Mouse (Mus musculus) limb, embryonic 13.5 days (tissue): ENCODE results near the gene Sec14l5. TPM values are rescaled to one million over a fixed set of nuclear protein-coding genes. Genes with fewer than 3 reads are reported as not detected.

Experiments used
- ATAC-seq: fragments of 200-750 bp; cut with Nextera tagmentation; 2 replicates; pipeline ENCODE4 v1.8.0; 2017; ENCODE audit warnings: low read depth, moderate number of reproducible peaks, moderate TSS enrichment; ENCODE audit not compliant: low FRiP score
- H3K27ac ChIP-seq: fragments of 300-500 bp; sonication (generic); 2 replicates; pipeline ENCODE4 v1.5.1; 2015; ENCODE audit warnings: inconsistent platforms, mild to moderate bottlenecking, moderate library complexity
- H3K27me3 ChIP-seq: fragments of 300-500 bp; sonication (generic); 2 replicates; pipeline ENCODE4 v1.6.1; 2015; ENCODE audit warnings: mild to moderate bottlenecking, inconsistent platforms
- H3K36me3 ChIP-seq: fragments of 300-500 bp; sonication (generic); 2 replicates; pipeline ENCODE4 v1.6.1; 2015; ENCODE audit warnings: inconsistent platforms, mild to moderate bottlenecking, moderate library complexity
- H3K4me1 ChIP-seq: fragments of 300-500 bp; sonication (generic); 2 replicates; pipeline ENCODE4 v1.6.1; 2015; ENCODE audit warnings: inconsistent platforms
- H3K4me2 ChIP-seq: fragments of 300-500 bp; sonication (generic); replicated peaks from 2 replicates; pipeline ENCODE4 v1.6.1; 2015; ENCODE audit warnings: inconsistent platforms, mild to moderate bottlenecking, moderate library complexity
- H3K4me3 ChIP-seq: fragments of 300-500 bp; sonication (generic); 2 replicates; pipeline ENCODE4 v1.5.1; 2015; ENCODE audit warnings: moderate library complexity, mild to moderate bottlenecking, inconsistent platforms
- H3K9ac ChIP-seq: fragments of 300-500 bp; sonication (generic); 2 replicates; pipeline ENCODE4 v1.6.1; 2015; ENCODE audit warnings: mild to moderate bottlenecking, inconsistent platforms
- H3K9me3 ChIP-seq: fragments of 300-500 bp; sonication (generic); 2 replicates; pipeline ENCODE4 v1.6.1; 2016; ENCODE audit warnings: inconsistent platforms
- WGBS: fragments of 180-500 bp; shearing (Covaris S2); methylation state at CpG from one replicate; pipeline ENCODE4 v1.1.7; 2015; 5-methylcytosine and 5-hydroxymethylcytosine counted together
- polyA plus RNA-seq: library from polyadenylated mRNA; unstranded; fragments of >200 nt; fragmentation: Nextera tagmentation; extraction: Ambion mirVana; gene quantifications from 2 replicates; pipeline ENCODE4 v1.2.1, GENCODE M21; 2015

Gene Sec14l5
- polyA plus RNA-seq, 1 experiment from 2014 or later: 0.10 TPM

- no peaks in the 10 kb centered on the region for H3K9me3 ChIP-seq
- H3K4me2 ChIP-seq: peak within 1 kb of the TSS; percentile 71
- H3K9ac ChIP-seq: peak within 1 kb of the TSS; percentile 48
- peaks cover 76% of the 10 kb centered on the region for H3K27me3 ChIP-seq
- H3K27ac ChIP-seq: no peak within 1 kb of the TSS
- 1% methylated on average over 39 of the region's 39 CpGs for WGBS
- H3K4me3 ChIP-seq: peak within 1 kb of the TSS; percentile 47
- H3K36me3 ChIP-seq: no peaks in the 10 kb centered on the region
- H3K4me1 ChIP-seq: peaks cover 12% of the 10 kb centered on the region
- no peak for ATAC-seq
Observed at GRCm38 (mm10) chr16:5132401-5132801, 14.5 kb upstream of the Sec14l5 start, which contains the start of gene Ppl. Ppl (minus strand) TSS chr16:5132421.

GRCm38 (mm10) chr16:5134623-5135330 is 12.1 kb upstream of the Sec14l5 start:
- Histone ChIP-seq H3K4me1 (peaks cover 12% of the 10 kb centered on the region), H3K9me3 (no peaks in the 10 kb centered on the region), H3K4me3 (no peak overlapping the region), H3K36me3 (no peaks in the 10 kb centered on the region), H3K27me3 (peaks cover 56% of the 10 kb centered on the region), H3K4me2 (no peak overlapping the region), H3K9ac (no peak overlapping the region), H3K27ac (no peak overlapping the region)
- 75% methylated on average over 14 of the region's 14 CpGs for WGBS
- ATAC-seq: peak; percentile 28

- Histone ChIP-seq H3K9ac (no peak overlapping the region), H3K4me1 (peaks cover 12% of the 10 kb centered on the region), H3K27me3 (peaks cover 47% of the 10 kb centered on the region), H3K4me2 (no peak overlapping the region), H3K4me3 (no peak overlapping the region), H3K36me3 (no peaks in the 10 kb centered on the region), H3K27ac (no peak overlapping the region), H3K9me3 (no peaks in the 10 kb centered on the region)
- 63% methylated on average over 8 of the region's 8 CpGs for WGBS
- no peak for ATAC-seq
Observed at GRCm38 (mm10) chr16:5135551-5136261, 11.2 kb upstream of the Sec14l5 start.

GRCm38 (mm10) chr16:5136505-5136904 is 10.4 kb upstream of the Sec14l5 start:
- peaks cover 39% of the 10 kb centered on the region for H3K27me3 ChIP-seq
- no peak overlapping the region for H3K27ac ChIP-seq
- no peak overlapping the region for H3K4me2 ChIP-seq
- no peak overlapping the region for H3K9ac ChIP-seq
- WGBS: 14% methylated on average over 4 of the region's 4 CpGs
- H3K36me3 ChIP-seq: no peaks in the 10 kb centered on the region
- H3K4me3 ChIP-seq: no peak overlapping the region
- H3K9me3 ChIP-seq: no peaks in the 10 kb centered on the region
- H3K4me1 ChIP-seq: peaks cover 12% of the 10 kb centered on the region
- 0 out of 2 replicates have a peak, but pooled peaks have one; percentile 34 for ATAC-seq

GRCm38 (mm10) chr16:5137006-5137540 is 9.8 kb upstream of the Sec14l5 start:
- Histone ChIP-seq H3K36me3 (no peaks in the 10 kb centered on the region), H3K4me1 (peaks cover 6% of the 10 kb centered on the region), H3K9me3 (no peaks in the 10 kb centered on the region), H3K4me3 (no peak overlapping the region), H3K4me2 (no peak overlapping the region), H3K27me3 (peaks cover 33% of the 10 kb centered on the region), H3K27ac (no peak overlapping the region), H3K9ac (no peak overlapping the region)
- ATAC-seq: no peak
- 64% methylated on average over 12 of the region's 12 CpGs for WGBS

- Histone ChIP-seq H3K4me2 (no peak overlapping the region), H3K27ac (no peak overlapping the region), H3K4me3 (no peak overlapping the region), H3K9me3 (no peaks in the 10 kb centered on the region), H3K9ac (no peak overlapping the region), H3K4me1 (no peaks in the 10 kb centered on the region), H3K36me3 (no peaks in the 10 kb centered on the region), H3K27me3 (peaks cover 8% of the 10 kb centered on the region)
- ATAC-seq: no peak
- 18% methylated on average over 4 of the region's 4 CpGs for WGBS
Observed at GRCm38 (mm10) chr16:5139741-5140140, 7.2 kb upstream of the Sec14l5 start.

GRCm38 (mm10) chr16:5145570-5145969 is 1.3 kb upstream of the Sec14l5 start:
- ATAC-seq: peak; percentile 38; the same call in 1 of the 2 replicates
- WGBS: under 1% methylated on average over 7 of the region's 7 CpGs
- peaks cover 10% of the 10 kb centered on the region for H3K4me1 ChIP-seq
- H3K36me3 ChIP-seq: no peaks in the 10 kb centered on the region
- H3K9me3 ChIP-seq: no peaks in the 10 kb centered on the region
- H3K9ac ChIP-seq: no peak overlapping the region
- peaks cover 29% of the 10 kb centered on the region for H3K27me3 ChIP-seq
- H3K27ac ChIP-seq: no peak overlapping the region
- H3K4me2 ChIP-seq: peak overlapping the region; percentile 62
- no peak overlapping the region for H3K4me3 ChIP-seq

GRCm38 (mm10) chr16:5146367-5147036 is 407 bp upstream of the Sec14l5 start:
- H3K4me2 ChIP-seq: peak overlapping the region; percentile 62
- WGBS: 1% methylated on average over 26 of the region's 26 CpGs
- no peak overlapping the region for H3K27ac ChIP-seq
- H3K9me3 ChIP-seq: no peaks in the 10 kb centered on the region
- peak overlapping the region; percentile 31 for H3K4me3 ChIP-seq
- peaks cover 10% of the 10 kb centered on the region for H3K4me1 ChIP-seq
- no peaks in the 10 kb centered on the region for H3K36me3 ChIP-seq
- ATAC-seq: peak; percentile 92
- H3K9ac ChIP-seq: no peak overlapping the region; the same call in 1 of the 2 replicates
- H3K27me3 ChIP-seq: peaks cover 29% of the 10 kb centered on the region

- Histone ChIP-seq H3K4me3 (no peak overlapping the region), H3K36me3 (no peaks in the 10 kb centered on the region), H3K4me2 (no peak overlapping the region), H3K27ac (no peak overlapping the region), H3K9me3 (no peaks in the 10 kb centered on the region), H3K4me1 (peaks cover 10% of the 10 kb centered on the region), H3K27me3 (peaks cover 29% of the 10 kb centered on the region), H3K9ac (no peak overlapping the region)
- WGBS: 81% methylated on average over 10 of the region's 10 CpGs
- ATAC-seq: no peak
Observed at GRCm38 (mm10) chr16:5150544-5150943, 3.6 kb downstream of the Sec14l5 start.

- peaks cover 5% of the 10 kb centered on the region for H3K27me3 ChIP-seq
- no peaks in the 10 kb centered on the region for H3K36me3 ChIP-seq
- no peak overlapping the region for H3K4me3 ChIP-seq
- no peak for ATAC-seq
- H3K27ac ChIP-seq: no peak overlapping the region
- 49% methylated on average over 6 of the region's 6 CpGs for WGBS
- H3K4me2 ChIP-seq: no peak overlapping the region
- H3K4me1 ChIP-seq: no peaks in the 10 kb centered on the region; the same call in 1 of the 2 replicates
- no peaks in the 10 kb centered on the region for H3K9me3 ChIP-seq
- H3K9ac ChIP-seq: no peak overlapping the region
Observed at GRCm38 (mm10) chr16:5153299-5154026, 6.6 kb downstream of the Sec14l5 start.

GRCm38 (mm10) chr16:5155014-5155413 is 8.1 kb downstream of the Sec14l5 start:
- no peaks in the 10 kb centered on the region for H3K27me3 ChIP-seq
- no peak overlapping the region for H3K27ac ChIP-seq
- H3K4me2 ChIP-seq: no peak overlapping the region
- no peak overlapping the region for H3K9ac ChIP-seq
- H3K4me1 ChIP-seq: no peaks in the 10 kb centered on the region; the same call in 1 of the 2 replicates
- ATAC-seq: no peak
- no peaks in the 10 kb centered on the region for H3K9me3 ChIP-seq
- 65% methylated on average over 3 of the region's 3 CpGs for WGBS
- no peaks in the 10 kb centered on the region for H3K36me3 ChIP-seq
- H3K4me3 ChIP-seq: no peak overlapping the region
